In genomic region chr12:70112090-70112383, GRCm38 (mm10) we compare ENCODE assay signal across 9 mouse cellular contexts. TPM values are rescaled to one million over a fixed set of nuclear protein-coding genes. Genes with fewer than 3 reads are reported as not detected.
DNase-seq lines count a peak whose midpoint lies in the region; ATAC-seq and TF ChIP-seq lines count a peak whose summit lies in the region.
"Had no signal": no experiment of that assay in that cellular context is flagged by ENCODE, and none has a peak within 500 bp of the region (broad histone marks: within the 10 kb centered on the region; RNA-seq: fewer than 3 reads in every experiment).

No protein-coding gene starts in this region.

- intact Hi-C loops in left cerebral cortex, adult 2 months (cut with DNase I): loop anchor here (5.0 to 10.0 kb wide), 3 partner anchors 35 to 293 kb away; partner anchors contain the start of gene Trim9
- intact Hi-C loops in left cerebral cortex, postnatal 14 days (cut with DNase I): loop anchor here (5.0 kb wide), 1 partner anchor 35 kb away; no protein-coding TSS in a partner anchor
- intact Hi-C loops in gastrocnemius, postnatal 36 days (cut with DNase I): no loop called here

- H3K4me3 ChIP-seq in left cerebral cortex, adult 2 months: peak overlapping the region; percentile 88
- H3K4me3 ChIP-seq in embryonic facial prominence, embryonic 12.5 days: peak overlapping the region; percentile 91
- peak overlapping the region; percentile 90 for H3K4me3 ChIP-seq in hindbrain, postnatal 0 days (ENCODE audit: low read length)
- peak overlapping the region; percentile 40 for H3K4me3 ChIP-seq in myocyte

- H3K9ac ChIP-seq in embryonic facial prominence, embryonic 12.5 days: peak overlapping the region; percentile 90
- H3K9ac ChIP-seq in hindbrain, postnatal 0 days (replicated peaks; ENCODE audit: low read length): peak overlapping the region; percentile 97

- peak overlapping the region; percentile 95 for H3ac ChIP-seq in myocyte (ENCODE audit: control insufficient read depth, insufficient read length)

- H3K27ac ChIP-seq in left cerebral cortex, adult 2 months: peak overlapping the region; percentile 98
- H3K27ac ChIP-seq in embryonic facial prominence, embryonic 12.5 days: no peak overlapping the region
- H3K27ac ChIP-seq in hindbrain, postnatal 0 days: peak overlapping the region; percentile 91

- H3K4me1 ChIP-seq in embryonic facial prominence, embryonic 12.5 days: peaks cover 10% of the 10 kb centered on the region; the same call in 1 of the 2 replicates
- peaks cover 20% of the 10 kb centered on the region for H3K4me1 ChIP-seq in hindbrain, postnatal 0 days (ENCODE audit: insufficient read depth, low read length)

- TF ChIP-seq POLR2A in myocyte (IDR thresholded peaks at IDR 0.05; ENCODE audit: insufficient read length, low read depth): peak; percentile 41

- TF ChIP-seq CTCF in left cerebral cortex, adult 2 months (IDR thresholded peaks at IDR 0.05): no peak
- no peak for TF ChIP-seq CTCF in hindbrain, postnatal 0 days (IDR thresholded peaks at IDR 0.05; ENCODE audit: low read depth)

- peaks cover 8% of the 10 kb centered on the region for H3K27me3 ChIP-seq in embryonic facial prominence, embryonic 12.5 days
- no peaks in the 10 kb centered on the region for H3K27me3 ChIP-seq in hindbrain, postnatal 0 days (ENCODE audit: insufficient read depth, low read length)
- H3K27me3 ChIP-seq in myocyte (ENCODE audit: control insufficient read depth, insufficient read depth, insufficient read length): no peaks in the 10 kb centered on the region

- H3K9me3 ChIP-seq in embryonic facial prominence, embryonic 12.5 days: no peaks in the 10 kb centered on the region
- no peaks in the 10 kb centered on the region for H3K9me3 ChIP-seq in hindbrain, postnatal 0 days (ENCODE audit: low read length)

- no peaks in the 10 kb centered on the region for H3K36me3 ChIP-seq in embryonic facial prominence, embryonic 12.5 days
- no peaks in the 10 kb centered on the region for H3K36me3 ChIP-seq in hindbrain, postnatal 0 days (ENCODE audit: insufficient read depth, low read length)
- H3K36me3 ChIP-seq in myocyte (ENCODE audit: control insufficient read depth, insufficient read depth): no peaks in the 10 kb centered on the region

- peaks cover 33% of the 10 kb centered on the region for H3K79me2 ChIP-seq in myocyte (ENCODE audit: control insufficient read depth, insufficient read depth)

- no peak for DNase-seq in left cerebral cortex, adult 2 months (ENCODE audit: extremely low spot score in 1 of 2, low spot score in 2 of 2)
- no peak for DNase-seq in left cerebral cortex, postnatal 14 days (ENCODE audit: low spot score in 2 of 2)
- DNase-seq in hindbrain, postnatal 0 days (ENCODE audit: low spot score): no peak
- no peak for DNase-seq in gastrocnemius, postnatal 36 days
- DNase-seq in right cerebral cortex, postnatal 14 days: no peak
- no peak for DNase-seq in embryo, embryonic 11 days

- ATAC-seq in embryonic facial prominence, embryonic 12.5 days (ENCODE audit: insufficient number of reproducible peaks, insufficient read depth, low FRiP score, low TSS enrichment): 0 out of 2 replicates have a peak, but pooled peaks have one; percentile 18
- ATAC-seq in hindbrain, postnatal 0 days: no peak; the same call in 1 of the 2 replicates

- H3K4me2 ChIP-seq in embryonic facial prominence, embryonic 12.5 days (replicated peaks): peak overlapping the region; percentile 95
- H3K4me2 ChIP-seq in hindbrain, postnatal 0 days (ENCODE audit: low read depth, low read length): peak overlapping the region; percentile 97
- H3K4me2 ChIP-seq in myocyte (ENCODE audit: low read depth): peak overlapping the region; percentile 68

- 4% methylated on average over 16 of the region's 16 CpGs for WGBS in embryonic facial prominence, embryonic 12.5 days
- whole genome bisulfite sequencing in hindbrain, postnatal 0 days: 2% methylated on average over 13 of the region's 16 CpGs

TF ChIP-seq in myocyte, 11 proteins besides CTCF, POLR2A, EP300 and RAD21:
- TF ChIP-seq E2F4 (IDR thresholded peaks at IDR 0.05; ENCODE audit: insufficient read depth): peak; percentile 62
- no peak for TF ChIP-seq MYOD1 (IDR thresholded peaks at IDR 0.05; ENCODE audit: control insufficient read depth in 1 of 3, insufficient read length in 2 of 3, low read depth in 2 of 3)
- no peak for TF ChIP-seq TCF3 (IDR thresholded peaks at IDR 0.05; ENCODE audit: insufficient read length, low read depth)

RNA-seq across cellular contexts. Expression of gene Nin, which starts 1.5 kb away (rescaled TPM):
- 10 to 100 TPM; 67.4 to 82.6 TPM for total RNA-seq in left cerebral cortex, adult 2 months (2021)
- 10 to 100 TPM; 44.5 to 53.7 TPM for total RNA-seq in left cerebral cortex, postnatal 14 days (2021)
- polyA plus RNA-seq in embryonic facial prominence, embryonic 12.5 days (2016; fragmentation: Nextera tagmentation; extraction: Ambion mirVana): 11.5 and 13.5 TPM in 2 replicates
- 18.9 and 24.2 TPM in 2 replicates for total RNA-seq in hindbrain, postnatal 0 days (2014; rRNA removed)
- polyA plus RNA-seq in hindbrain, postnatal 0 days (2015; fragmentation: Nextera tagmentation; extraction: Ambion mirVana): 6.1 and 6.2 TPM in 2 replicates
- polyA plus RNA-seq in myocyte (2012; fragmentation: generic; extraction: Trizol): 5.0 TPM
- total RNA-seq in gastrocnemius, postnatal 36 days (2021): 10 to 100 TPM; 20.8 to 25.2 TPM

RNA-seq across cellular contexts. Expression of gene Abhd12b, which starts 41.9 kb away (rescaled TPM):
- under 1 TPM; 0.14 to 0.37 TPM for total RNA-seq in left cerebral cortex, adult 2 months (2021)
- total RNA-seq in left cerebral cortex, postnatal 14 days (2021): not detected
- 0.09 and 0.25 TPM in 2 replicates for polyA plus RNA-seq in embryonic facial prominence, embryonic 12.5 days (2016; fragmentation: Nextera tagmentation; extraction: Ambion mirVana)
- total RNA-seq in hindbrain, postnatal 0 days (2014; rRNA removed): 0.14 TPM in 1 of 2 replicates, not detected in the other
- not detected in 2 replicates for polyA plus RNA-seq in hindbrain, postnatal 0 days (2015; fragmentation: Nextera tagmentation; extraction: Ambion mirVana)
- not detected for polyA plus RNA-seq in myocyte (2012; fragmentation: generic; extraction: Trizol)
- total RNA-seq in gastrocnemius, postnatal 36 days (2021): not detected
- total RNA-seq: adrenal gland, adult 2 months had no signal
- polyA plus RNA-seq: adrenal gland, adult 2 months had no signal

Comparison
In these comparisons a context has a peak if more than half of its experiments do, and no peak if none do; other contexts are left out.
1. H3K4me3 ChIP-seq: peak in every context shown above with its lines; median percentile 91 in embryonic facial prominence, embryonic 12.5 days; 90 in hindbrain, postnatal 0 days; 88 in left cerebral cortex, adult 2 months; 40 in myocyte.